ENCODE assay signal across 27 mouse cellular contexts in genomic region chr2:31356771-31357170, GRCm38 (mm10). TPM values are rescaled to one million over a fixed set of nuclear protein-coding genes. Genes with fewer than 3 reads are reported as not detected.
"Had no signal": no experiment of that assay in that cellular context is flagged by ENCODE, and none has a peak within 500 bp of the region (broad histone marks: within the 10 kb centered on the region; RNA-seq: fewer than 3 reads in every experiment).

No protein-coding gene starts in this region.

- H3K27ac ChIP-seq: heart, embryonic 13.5 days; heart, embryonic 15.5 days; hindbrain, embryonic 13.5 days; hindbrain, embryonic 15.5 days; hindbrain, postnatal 0 days; kidney, embryonic 15.5 days; kidney, postnatal 0 days; limb, embryonic 13.5 days; limb, embryonic 15.5 days; liver, embryonic 12.5 days; liver, embryonic 14.5 days had no signal

- DNase-seq: gastrocnemius, postnatal 25 days; heart, adult 18-20 months; heart, postnatal 14 days; heart, postnatal 36 days; kidney, adult 11 months; kidney, adult 2 months; kidney, adult 9 months; kidney, postnatal 14 days; kidney, postnatal 36 days; layer of hippocampus, adult 9-11 months; layer of hippocampus, postnatal 36 days; left cerebral cortex, postnatal 4 days; lung, adult 18-20 months had no signal

- H3K9ac ChIP-seq: heart, embryonic 13.5 days; heart, embryonic 15.5 days; hindbrain, embryonic 13.5 days; hindbrain, embryonic 15.5 days; kidney, embryonic 15.5 days; limb, embryonic 13.5 days; limb, embryonic 15.5 days; liver, embryonic 12.5 days; liver, embryonic 14.5 days had no signal

- H3K4me3 ChIP-seq: heart, embryonic 13.5 days; heart, embryonic 15.5 days; hindbrain, embryonic 13.5 days; hindbrain, embryonic 15.5 days; kidney, embryonic 15.5 days; limb, embryonic 13.5 days; limb, embryonic 15.5 days; liver, embryonic 12.5 days had no signal

- H3K4me1 ChIP-seq: heart, embryonic 15.5 days; hindbrain, embryonic 13.5 days; hindbrain, embryonic 15.5 days; kidney, embryonic 15.5 days; limb, embryonic 13.5 days; limb, embryonic 15.5 days; liver, embryonic 12.5 days had no signal

- H3K36me3 ChIP-seq: heart, embryonic 13.5 days; heart, embryonic 15.5 days; hindbrain, embryonic 13.5 days; hindbrain, embryonic 15.5 days; kidney, embryonic 15.5 days; limb, embryonic 13.5 days; limb, embryonic 15.5 days; liver, embryonic 12.5 days had no signal

- H3K27me3 ChIP-seq: hindbrain, embryonic 15.5 days; kidney, embryonic 15.5 days; limb, embryonic 15.5 days had no signal

RNA-seq across cellular contexts. Expression of gene Hmcn2, which starts 42.6 kb away (rescaled TPM):
- total RNA-seq: hematopoietic stem cell, adult 5-6 weeks had no signal
- polyA plus RNA-seq: hindbrain, embryonic 11.5 days; limb, embryonic 11.5 days had no signal
